Mouse (Mus musculus): ENCODE measurements around the gene B3gntl1.

GRCm38 (mm10) chr11:121670926-121671325 lies 2.0 kb downstream of the B3gntl1 start:
- TF ChIP-seq CTCF (IDR thresholded peaks at IDR 0.05; ENCODE audit: control insufficient read depth, insufficient read depth, insufficient replicate concordance, low read depth, low read length) (no peak), POLR2A (IDR thresholded peaks at IDR 0.05; ENCODE audit: control insufficient read depth, low read depth, low read length) (no peak)
